Mouse (Mus musculus) lung, postnatal 36 days (tissue): ENCODE measurements around the gene Brd7.

Experiments used
- DNase-seq: peaks from one replicate; pipeline ENCODE4 v3.0.0; 2022; ENCODE audit warnings: mixed read lengths

The Brd7 gene

GRCm38 (mm10) chr8:88349046-88349445, 12.9 kb downstream of the Brd7 start:
- peak; percentile 30 for DNase-seq

DNA sequence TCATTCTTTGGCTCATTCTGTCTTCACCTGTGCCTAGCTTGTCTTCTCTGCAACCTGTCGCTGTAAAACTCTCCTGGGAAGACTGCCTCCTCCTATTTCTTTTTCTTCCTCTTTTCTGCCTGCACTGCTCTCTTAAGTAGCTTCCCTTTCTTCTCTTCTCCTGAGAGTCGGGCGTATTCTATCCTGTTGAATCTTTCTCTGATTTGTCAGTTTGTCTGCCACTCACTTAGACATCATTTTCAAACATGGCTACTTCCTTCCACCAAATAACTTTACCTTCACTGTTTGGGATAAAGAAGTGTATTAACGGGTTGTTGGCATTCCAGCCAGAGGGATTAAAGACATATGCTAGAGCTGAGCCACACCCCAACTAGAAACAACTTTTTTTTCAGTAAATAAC, 20.0 kb downstream of the Brd7 start:
- no peak for DNase-seq

- DNase-seq = peak; percentile 41
These were observed 21.9 kb downstream of the Brd7 start for GRCm38 (mm10) chr8:88339887-88340695.

GRCm38 (mm10) chr8:88339221-88339620, 22.8 kb downstream of the Brd7 start:
- peak; percentile 25 for DNase-seq

- DNase-seq = no peak
These were observed 27.0 kb downstream of the Brd7 start for GRCm38 (mm10) chr8:88334975-88335374.

GRCm38 (mm10) chr8:88334384-88334783, 27.6 kb downstream of the Brd7 start:
- no peak for DNase-seq

GRCm38 (mm10) chr8:88330816-88331215, 31.2 kb downstream of the Brd7 start:
- no peak for DNase-seq

DNA sequence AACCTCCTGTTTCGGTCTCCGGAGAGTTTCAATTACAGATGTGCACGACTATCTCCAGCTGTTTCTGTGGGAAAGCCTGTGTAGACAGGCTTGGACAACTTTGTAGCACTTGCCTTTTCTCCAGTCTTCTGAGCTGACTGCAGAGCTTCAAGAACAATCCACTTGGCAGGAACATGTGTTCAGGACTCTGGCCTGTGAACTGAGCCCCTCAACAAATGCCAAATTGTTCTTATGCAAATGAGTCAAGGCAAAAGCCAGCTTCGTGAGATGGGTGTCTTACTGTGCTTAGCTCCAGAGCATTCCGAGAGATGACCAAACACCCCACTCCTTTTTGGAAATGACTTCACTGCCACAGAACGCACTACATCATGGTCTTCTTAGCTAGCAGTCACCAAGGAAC, 33.3 kb downstream of the Brd7 start:
- peak; percentile 26 for DNase-seq

- peak; percentile 28 for DNase-seq
These were observed 35.7 kb downstream of the Brd7 start for GRCm38 (mm10) chr8:88326328-88326727.

DNA sequence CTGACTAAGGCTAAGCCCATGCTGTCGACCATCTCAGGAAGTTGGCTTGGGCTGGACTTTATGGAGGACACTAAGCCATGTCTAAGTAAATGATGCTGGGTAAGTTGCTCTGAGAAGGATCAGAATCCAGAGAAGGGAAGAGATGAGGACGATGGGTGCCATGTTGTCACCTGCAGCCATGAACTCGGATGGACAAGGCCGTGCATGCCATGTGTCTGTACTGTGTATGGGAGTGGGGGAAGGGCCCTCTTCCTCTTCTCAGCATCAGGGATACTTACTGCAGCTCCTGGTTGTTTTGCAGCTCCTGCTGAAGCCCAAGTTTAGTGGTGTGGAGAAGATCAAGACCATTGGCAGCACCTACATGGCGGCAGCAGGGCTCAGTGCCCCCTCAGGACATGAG, 36.2 kb downstream of the Brd7 start:
- no peak for DNase-seq

DNA sequence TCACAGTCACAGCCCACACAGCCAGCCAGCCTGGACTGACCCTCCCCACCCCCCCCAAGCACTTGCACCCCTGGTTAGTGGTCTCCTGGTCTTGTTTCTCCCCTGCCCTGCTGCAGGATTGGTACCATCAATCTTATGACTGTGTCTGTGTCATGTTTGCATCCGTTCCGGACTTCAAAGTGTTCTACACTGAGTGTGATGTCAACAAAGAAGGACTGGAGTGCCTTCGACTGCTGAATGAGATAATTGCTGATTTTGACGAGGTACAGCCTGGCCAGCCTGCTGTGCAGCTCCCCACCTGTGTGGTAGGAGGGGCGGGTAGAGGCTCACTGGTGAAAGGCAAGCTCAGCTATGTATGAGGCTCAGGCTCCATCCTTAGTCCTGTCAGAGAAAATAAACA, 36.7 kb downstream of the Brd7 start:
- DNase-seq = no peak

DNA sequence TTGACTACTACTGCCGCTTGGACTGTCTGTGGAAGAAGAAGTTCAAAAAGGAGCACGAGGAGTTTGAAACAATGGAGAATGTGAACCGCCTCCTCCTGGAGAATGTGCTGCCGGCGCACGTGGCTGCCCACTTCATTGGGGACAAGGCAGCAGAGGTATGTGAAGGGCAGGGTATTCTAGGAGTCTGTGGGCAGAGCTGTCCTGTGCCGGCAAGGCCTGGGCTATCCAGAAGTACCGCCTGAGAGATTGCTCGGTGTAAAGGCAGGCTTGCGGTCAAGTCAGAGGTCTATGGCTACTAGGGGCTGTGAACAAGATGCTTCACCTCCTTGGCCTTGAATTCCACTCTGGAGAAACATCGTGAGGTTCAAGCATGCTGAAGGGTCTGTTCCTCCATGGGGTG, 37.2 kb downstream of the Brd7 start:
- peak; percentile 30 for DNase-seq

GRCm38 (mm10) chr8:88323523-88323922, 38.5 kb downstream of the Brd7 start:
- no peak for DNase-seq

DNA sequence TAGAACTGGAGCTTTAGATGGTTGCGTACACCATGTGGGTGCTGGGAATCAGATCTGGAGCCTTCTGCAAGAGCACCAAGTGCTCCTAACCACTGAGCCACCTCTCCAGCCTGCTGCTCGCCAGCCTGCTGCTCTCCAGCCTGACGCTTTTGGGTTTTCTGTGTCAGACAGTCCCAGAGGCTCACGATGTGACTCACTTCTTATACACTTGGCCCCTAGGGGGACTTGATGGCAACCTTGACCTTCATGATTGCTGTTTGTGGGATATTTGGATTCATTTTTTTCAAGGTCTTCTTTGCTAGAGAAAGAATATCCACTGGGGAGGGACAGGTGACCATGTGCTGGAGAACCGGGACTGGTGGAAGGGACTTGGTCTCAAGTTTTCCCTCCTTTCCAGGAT, 40.6 kb downstream of the Brd7 start:
- no peak for DNase-seq

DNA sequence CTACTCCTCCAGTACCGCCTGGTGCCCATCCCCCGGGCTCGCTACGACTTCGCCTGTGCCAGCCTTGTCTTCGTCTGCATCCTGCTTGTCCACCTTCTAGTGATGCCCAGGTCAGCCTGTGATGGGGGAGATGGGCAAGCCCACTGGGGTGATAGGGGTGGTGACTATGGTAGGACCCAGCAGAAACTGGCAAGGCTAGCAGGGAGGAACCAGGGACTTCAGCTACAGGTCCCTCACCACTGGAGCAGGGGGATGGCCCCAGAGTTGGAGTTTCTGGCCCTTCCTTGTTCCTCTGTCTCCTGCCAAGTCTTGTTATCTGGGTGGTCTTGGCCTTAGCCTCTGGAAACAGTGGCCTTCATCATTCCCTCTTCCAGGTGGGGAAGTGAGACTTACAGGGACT, 41.9 kb downstream of the Brd7 start:
- no peak for DNase-seq

GRCm38 (mm10) chr8:88318151-88318550, 43.8 kb downstream of the Brd7 start:
- no peak for DNase-seq

DNA sequence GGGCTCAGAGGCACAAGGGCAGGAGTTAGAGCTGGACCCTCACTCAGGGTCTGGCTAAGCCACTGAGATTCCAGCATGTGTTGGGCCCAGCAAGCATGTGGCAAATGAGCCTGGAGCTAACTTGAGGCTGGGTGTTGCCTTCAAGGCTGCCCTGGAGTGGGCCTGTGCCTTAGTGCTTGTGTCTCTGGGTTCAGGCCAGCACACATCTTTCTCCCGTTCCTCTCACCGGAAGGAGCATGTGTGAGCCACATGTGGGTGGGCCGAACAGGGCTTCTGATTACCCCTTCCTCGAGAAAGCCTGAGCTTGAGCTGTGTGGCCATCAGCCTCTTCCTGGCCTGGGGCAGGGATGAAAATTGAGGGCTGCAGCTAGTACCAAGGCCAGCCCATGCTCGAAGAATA, 44.7 kb downstream of the Brd7 start:
- DNase-seq = no peak

- peak; percentile 83 for DNase-seq
These were observed 45.7 kb downstream of the Brd7 start for GRCm38 (mm10) chr8:88316139-88316931.

GRCm38 (mm10) chr8:88315302-88315701, 46.7 kb downstream of the Brd7 start:
- no peak for DNase-seq

DNA sequence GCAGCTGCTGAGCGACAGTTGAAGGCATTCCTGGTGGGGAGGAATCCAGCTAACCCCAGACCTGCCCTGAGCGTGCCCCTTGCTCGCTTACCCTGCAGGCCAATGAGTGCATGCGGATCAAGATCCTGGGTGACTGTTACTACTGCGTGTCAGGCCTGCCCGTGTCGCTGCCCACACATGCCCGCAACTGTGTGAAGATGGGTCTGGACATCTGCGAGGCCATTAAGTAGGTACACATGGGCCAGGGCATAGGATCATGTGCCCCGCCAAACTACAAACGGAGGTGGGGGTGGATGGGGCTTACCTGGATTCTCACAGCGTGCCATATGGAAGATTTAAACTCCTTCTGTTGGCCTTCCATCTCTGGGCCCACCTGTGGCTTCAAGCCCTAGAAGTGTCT, 48.0 kb downstream of the Brd7 start:
- no peak for DNase-seq

DNA sequence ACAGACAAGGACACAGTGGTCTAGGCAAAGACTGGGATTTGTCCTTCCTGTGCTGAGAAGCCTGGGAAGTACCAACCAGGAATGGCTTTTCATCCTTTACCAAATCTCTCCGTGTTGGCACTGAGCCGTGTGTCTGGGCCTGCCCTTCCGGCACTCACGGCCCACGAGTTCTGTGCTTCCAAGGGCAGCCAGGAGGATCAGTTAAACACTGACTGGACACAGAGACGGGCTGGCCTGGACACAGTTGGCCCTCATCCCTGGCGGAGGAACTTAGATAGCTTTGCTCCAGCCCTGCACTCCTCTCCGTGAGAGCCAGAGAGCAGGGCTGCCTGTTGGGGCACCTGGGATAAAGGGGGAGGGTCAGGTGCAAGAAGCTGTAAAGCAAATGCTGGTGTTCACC, 49.0 kb downstream of the Brd7 start:
- DNase-seq = peak; percentile 58

DNA sequence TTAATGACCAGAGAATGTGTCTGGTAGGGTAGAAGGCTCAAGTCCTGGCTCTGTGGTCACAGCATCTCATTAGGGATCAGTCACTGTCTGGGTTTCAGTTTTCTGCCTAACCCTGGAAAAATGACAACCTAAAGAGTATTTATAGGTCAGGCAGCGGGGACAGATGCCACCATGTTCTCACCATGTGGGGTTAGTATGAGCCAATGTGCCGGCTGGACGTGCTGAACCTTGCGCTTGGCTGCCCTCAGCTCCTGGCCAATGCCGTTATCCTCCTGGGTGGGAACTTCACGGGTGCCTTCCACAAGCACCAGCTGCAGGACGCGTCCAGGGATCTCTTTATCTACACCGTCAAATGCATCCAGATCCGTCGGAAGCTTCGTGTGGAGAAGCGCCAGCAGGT, 51.7 kb downstream of the Brd7 start:
- DNase-seq = no peak

GRCm38 (mm10) chr8:88309881-88310280, 52.1 kb downstream of the Brd7 start:
- DNase-seq = no peak

GRCm38 (mm10) chr8:88309274-88309873, 52.6 kb downstream of the Brd7 start:
- peak; percentile 61 for DNase-seq
